ENCODE assay signal across 8 mouse cellular contexts in genomic region chr4:128795596-128795995, GRCm38 (mm10). TPM values are rescaled to one million over a fixed set of nuclear protein-coding genes. Genes with fewer than 3 reads are reported as not detected.
DNase-seq lines count a peak whose midpoint lies in the region; ATAC-seq and TF ChIP-seq lines count a peak whose summit lies in the region.

No protein-coding gene starts in this region.

- WGBS in kidney, postnatal 0 days, result 12% methylated on average over 9 of the region's 9 CpGs
- 6% methylated on average over 9 of the region's 9 CpGs for WGBS in hindbrain, embryonic 12.5 days
- WGBS in midbrain, embryonic 13.5 days, result 3% methylated on average over 9 of the region's 9 CpGs

- no peaks in the 10 kb centered on the region for H3K9me3 ChIP-seq in kidney, postnatal 0 days (replicated peaks; ENCODE audit: low read length)
- H3K9me3 ChIP-seq in hindbrain, embryonic 12.5 days (replicated peaks), result no peaks in the 10 kb centered on the region
- no peaks in the 10 kb centered on the region for H3K9me3 ChIP-seq in midbrain, embryonic 13.5 days

- H3K4me1 ChIP-seq in kidney, postnatal 0 days (replicated peaks; ENCODE audit: insufficient read depth, low read length), result peaks cover 22% of the 10 kb centered on the region
- peaks cover 62% of the 10 kb centered on the region for H3K4me1 ChIP-seq in hindbrain, embryonic 12.5 days
- peaks cover 63% of the 10 kb centered on the region for H3K4me1 ChIP-seq in midbrain, embryonic 13.5 days (replicated peaks)

- ATAC-seq in kidney, postnatal 0 days (replicated peaks; ENCODE audit: low FRiP score, low read depth), result no peak
- peak; percentile 64 for ATAC-seq in hindbrain, embryonic 12.5 days (ENCODE audit: low FRiP score)
- ATAC-seq in midbrain, embryonic 13.5 days, result 0 out of 2 replicates have a peak, but pooled peaks have one; percentile 37

- H3K27me3 ChIP-seq in kidney, postnatal 0 days (ENCODE audit: insufficient read depth, low read length), result no peaks in the 10 kb centered on the region
- H3K27me3 ChIP-seq in hindbrain, embryonic 12.5 days, result no peaks in the 10 kb centered on the region
- H3K27me3 ChIP-seq in midbrain, embryonic 13.5 days, result no peaks in the 10 kb centered on the region

- peak; percentile 58 for DNase-seq in kidney, postnatal 0 days (ENCODE audit: low spot score)
- DNase-seq in kidney, adult 18-20 months, result no peak
- peak; percentile 81 for DNase-seq in embryo, embryonic 10.5 days (ENCODE audit: low spot score)
- DNase-seq in right cerebral cortex, postnatal 14 days, result no peak
- DNase-seq in ovary, postnatal 10 days (ENCODE audit: low spot score), result no peak
- no peak for DNase-seq in gastrocnemius, postnatal 4 days (ENCODE audit: low spot score in 2 of 2)

- peaks cover 4% of the 10 kb centered on the region; the same call in 1 of the 2 replicates for H3K36me3 ChIP-seq in kidney, postnatal 0 days (ENCODE audit: insufficient read depth, low read length)
- H3K36me3 ChIP-seq in hindbrain, embryonic 12.5 days, result peaks cover 11% of the 10 kb centered on the region
- H3K36me3 ChIP-seq in midbrain, embryonic 13.5 days, result peaks cover 12% of the 10 kb centered on the region; the same call in 1 of the 2 replicates

- no peak overlapping the region for H3K4me3 ChIP-seq in kidney, postnatal 0 days (replicated peaks; ENCODE audit: low read depth, low read length)
- H3K4me3 ChIP-seq in hindbrain, embryonic 12.5 days, result no peak overlapping the region
- no peak overlapping the region for H3K4me3 ChIP-seq in midbrain, embryonic 13.5 days (replicated peaks)

- H3K27ac ChIP-seq in kidney, postnatal 0 days, result no peak overlapping the region
- H3K27ac ChIP-seq in hindbrain, embryonic 12.5 days, result no peak overlapping the region; the same call in 1 of the 2 replicates
- no peak overlapping the region for H3K27ac ChIP-seq in midbrain, embryonic 13.5 days

- H3K4me2 ChIP-seq in kidney, postnatal 0 days (ENCODE audit: low read length), result no peak overlapping the region
- peak overlapping the region; percentile 5; the same call in 1 of the 2 replicates for H3K4me2 ChIP-seq in hindbrain, embryonic 12.5 days (replicated peaks)
- H3K4me2 ChIP-seq in midbrain, embryonic 13.5 days (replicated peaks), result 0 out of 2 replicates have a peak overlapping the region, but pooled peaks have one; percentile 15

- TF ChIP-seq CTCF in kidney, postnatal 0 days (IDR thresholded peaks at IDR 0.05; ENCODE audit: low read depth), result no peak

- no peak overlapping the region for H3K9ac ChIP-seq in kidney, postnatal 0 days (ENCODE audit: low read depth, low read length)
- no peak overlapping the region for H3K9ac ChIP-seq in hindbrain, embryonic 12.5 days
- no peak overlapping the region for H3K9ac ChIP-seq in midbrain, embryonic 13.5 days (replicated peaks)

RNA-seq across cellular contexts. Expression of gene Zfp362, which starts 10.2 kb away (rescaled TPM):
- polyA plus RNA-seq in kidney, postnatal 0 days (2015; fragmentation: Nextera tagmentation; extraction: Ambion mirVana), result 31.1 and 31.2 TPM in 2 replicates
- polyA plus RNA-seq in hindbrain, embryonic 12.5 days (2016; fragmentation: Nextera tagmentation; extraction: Ambion mirVana), result 44.3 and 44.7 TPM in 2 replicates
- polyA plus RNA-seq in midbrain, embryonic 13.5 days (2015; fragmentation: Nextera tagmentation; extraction: Ambion mirVana), result 38.8 and 44.0 TPM in 2 replicates
- 10 to 100 TPM; 24.7 to 29.8 TPM for total RNA-seq in gastrocnemius, postnatal 4 days (2021)

RNA-seq across cellular contexts. Expression of gene A3galt2, which starts 40.4 kb away (rescaled TPM):
- polyA plus RNA-seq in kidney, postnatal 0 days (2015; fragmentation: Nextera tagmentation; extraction: Ambion mirVana), result 0.13 and 0.23 TPM in 2 replicates
- polyA plus RNA-seq in hindbrain, embryonic 12.5 days (2016; fragmentation: Nextera tagmentation; extraction: Ambion mirVana), result 0.50 and 0.79 TPM in 2 replicates
- 0.23 and 0.58 TPM in 2 replicates for polyA plus RNA-seq in midbrain, embryonic 13.5 days (2015; fragmentation: Nextera tagmentation; extraction: Ambion mirVana)
- total RNA-seq in gastrocnemius, postnatal 4 days (2021), result under 1 TPM; 0.26 to 0.37 TPM

Comparison
In these comparisons a context has a peak if more than half of its experiments do, and no peak if none do; other contexts are left out.
1. DNase-seq: peak in kidney, postnatal 0 days (single experiment) and embryo, embryonic 10.5 days (single experiment); none in kidney, adult 18-20 months (single experiment), right cerebral cortex, postnatal 14 days (single experiment), ovary, postnatal 10 days (single experiment) and gastrocnemius, postnatal 4 days (0 of 2).